Mouse (Mus musculus) thymus, postnatal 0 days (tissue): ENCODE results near the gene Gm49337. TPM values are rescaled to one million over a fixed set of nuclear protein-coding genes. Genes with fewer than 3 reads are reported as not detected.

Experiments
- DNase-seq: peaks from one replicate; pipeline ENCODE4 v3.0.0-alpha.2; 2015; ENCODE audit warnings: low spot score
- polyA plus RNA-seq: library from polyadenylated mRNA; unstranded; fragments of >200 nt; fragmentation: Nextera tagmentation; extraction: Ambion mirVana; gene quantifications from 2 replicates; pipeline ENCODE4 v1.2.1, GENCODE M21; 2015

Gene Gm49337
- polyA plus RNA-seq, 1 experiment from 2014 or later = not detected

GRCm38 (mm10) chr4:116162142-116162541, 11.0 kb upstream of the Gm49337 start:
- DNase-seq = no peak

- peak; percentile 55 for DNase-seq
Observed at GRCm38 (mm10) chr4:116164759-116165554, 8.2 kb upstream of the Gm49337 start.

- DNase-seq = no peak
Observed at GRCm38 (mm10) chr4:116165708-116166407, 7.3 kb upstream of the Gm49337 start.

- DNase-seq = no peak
Observed at GRCm38 (mm10) chr4:116167404-116167803, 5.8 kb upstream of the Gm49337 start, which contains the start of gene Tspan1. Tspan1 (minus strand) TSS chr4:116167601.

- DNase-seq = peak; percentile 62
Observed at GRCm38 (mm10) chr4:116168617-116169352, 4.4 kb upstream of the Gm49337 start.

GRCm38 (mm10) chr4:116169353-116169672, 3.9 kb upstream of the Gm49337 start:
- DNase-seq = no peak

GRCm38 (mm10) chr4:116173752-116174151, 568 bp downstream of the Gm49337 start:
- no peak for DNase-seq

- DNase-seq = no peak
Observed at GRCm38 (mm10) chr4:116174466-116175116, 1.4 kb downstream of the Gm49337 start.

- DNase-seq = no peak
Observed at GRCm38 (mm10) chr4:116175136-116175535, 2.0 kb downstream of the Gm49337 start.

GRCm38 (mm10) chr4:116175711-116176542, 2.7 kb downstream of the Gm49337 start:
- DNase-seq = no peak

- peak; percentile 60 for DNase-seq
Observed at GRCm38 (mm10) chr4:116176543-116176988, 3.4 kb downstream of the Gm49337 start.

- no peak for DNase-seq
Observed at GRCm38 (mm10) chr4:116177140-116177539, 4.0 kb downstream of the Gm49337 start.

GRCm38 (mm10) chr4:116182079-116182478, 8.9 kb downstream of the Gm49337 start:
- no peak for DNase-seq

GRCm38 (mm10) chr4:116182745-116183144, 9.6 kb downstream of the Gm49337 start:
- DNase-seq = no peak

- no peak for DNase-seq
Observed at GRCm38 (mm10) chr4:116185083-116185482, 11.9 kb downstream of the Gm49337 start.

GRCm38 (mm10) chr4:116192286-116192835, 19.2 kb downstream of the Gm49337 start:
- no peak for DNase-seq

GRCm38 (mm10) chr4:116193583-116194383, 20.6 kb downstream of the Gm49337 start:
- DNase-seq = no peak

- peak; percentile 23 for DNase-seq
Observed at GRCm38 (mm10) chr4:116198422-116198821, 25.2 kb downstream of the Gm49337 start.

GRCm38 (mm10) chr4:116204422-116204821, 31.2 kb downstream of the Gm49337 start:
- DNase-seq = no peak
